Mouse (Mus musculus) heart, adult 2 months (tissue): ENCODE data around the gene Zbtb17. TPM values are rescaled to one million over a fixed set of nuclear protein-coding genes. Genes with fewer than 3 reads are reported as not detected.

Experiments used
- DNase-seq, 2 experiments: peaks; one replicate each; pipeline ENCODE4 v3.0.0; 2021
- H3K27ac ChIP-seq: fragments of 200-600 bp; 2 replicates; pipeline ENCODE4 v1.8.1; 2022
- H3K27me3 ChIP-seq: fragments of 200-500 bp; 2 replicates; pipeline ENCODE4 v1.6.1; 2012; ENCODE audit warnings: mild to moderate bottlenecking, low read length, inconsistent platforms, mixed read lengths; ENCODE audit not compliant: control insufficient read depth, insufficient read depth
- H3K36me3 ChIP-seq: fragments of 200-500 bp; 2 replicates; pipeline ENCODE4 v1.6.1; 2012; ENCODE audit warnings: low read length, inconsistent platforms; ENCODE audit not compliant: control insufficient read depth, insufficient read depth
- H3K4me1 ChIP-seq: fragments of 200-500 bp; 2 replicates; pipeline ENCODE4 v1.6.1; 2011; ENCODE audit warnings: low read length; ENCODE audit not compliant: control insufficient read depth, insufficient read depth
- H3K4me3 ChIP-seq: fragments of 200-600 bp; 2 replicates; pipeline ENCODE4 v1.8.1; 2022
- H3K79me2 ChIP-seq: fragments of 200-500 bp; replicated peaks from 2 replicates; pipeline ENCODE4 v1.6.1; 2012; ENCODE audit warnings: mild to moderate bottlenecking, inconsistent platforms, low read length, moderate library complexity, mixed read lengths; ENCODE audit not compliant: control insufficient read depth, insufficient read depth
- H3K9ac ChIP-seq: fragments of 200-500 bp; 2 replicates; pipeline ENCODE4 v1.6.1; 2012; ENCODE audit warnings: low read depth, mild to moderate bottlenecking, control low read depth, inconsistent platforms, low read length, mixed read lengths
- CTCF ChIP-seq: fragments of 200-600 bp; IDR thresholded peaks from 2 replicates; pipeline ENCODE4 v1.8.1; 2022; ENCODE audit warnings: antibody characterized with exemption, mild to moderate bottlenecking, moderate library complexity
- EP300 ChIP-seq: fragments of 200-500 bp; IDR thresholded peaks from 2 replicates; pipeline ENCODE4 v1.6.1; 2011; ENCODE audit warnings: low read depth, low read length, control low read depth; ENCODE audit not compliant: insufficient read depth
- POLR2A ChIP-seq: fragments of 200-500 bp; IDR thresholded peaks from 2 replicates; pipeline ENCODE4 v1.6.1; 2011; ENCODE audit warnings: mild to moderate bottlenecking, low read depth, low read length, control low read depth; ENCODE audit not compliant: insufficient read depth
- WGBS: fragments of 180-500 bp; shearing (Covaris S2); methylation state at CpG from one replicate; pipeline ENCODE4 v1.1.7; 2018; 5-methylcytosine and 5-hydroxymethylcytosine counted together
- intact Hi-C: fragments of 180-260 bp; cut with DNase I; formaldehyde crosslinking; loops from one replicate; pipeline ENCODE4 v1.15.1; 2025
- polyA plus RNA-seq: library from polyadenylated mRNA; depleted of rRNA; stranded (reverse); fragments of >200 nt; gene quantifications from 2 replicates; pipeline ENCODE4 v1.2.3, GENCODE M21; 2012
- total RNA-seq, 2 experiments: library from RNA; stranded (reverse); gene quantifications; 2 replicates each; pipeline ENCODE4 v1.2.3; 2021

The Zbtb17 gene
- total and polyA plus RNA-seq, 3 experiments = 22.9 to 26.4 (median 23.3) TPM

- intact Hi-C loops = no loop called here
- Histone ChIP-seq H3K27me3 (no peaks in the 10 kb centered on the region), H3K79me2 (peaks cover under 1% of the 10 kb centered on the region), H3K27ac (no peak overlapping the region), H3K9ac (no peak overlapping the region), H3K4me1 (no peaks in the 10 kb centered on the region), H3K4me3 (no peak overlapping the region), H3K36me3 (no peaks in the 10 kb centered on the region)
- no peak for TF ChIP-seq POLR2A
- TF ChIP-seq EP300 = no peak
- no peak for TF ChIP-seq CTCF
- 81% methylated on average over 16 of the region's 16 CpGs for WGBS
- DNase-seq = no peak
These were observed 20.3 kb downstream of the Zbtb17 start for GRCm38 (mm10) chr4:141464722-141465121.

DNA sequence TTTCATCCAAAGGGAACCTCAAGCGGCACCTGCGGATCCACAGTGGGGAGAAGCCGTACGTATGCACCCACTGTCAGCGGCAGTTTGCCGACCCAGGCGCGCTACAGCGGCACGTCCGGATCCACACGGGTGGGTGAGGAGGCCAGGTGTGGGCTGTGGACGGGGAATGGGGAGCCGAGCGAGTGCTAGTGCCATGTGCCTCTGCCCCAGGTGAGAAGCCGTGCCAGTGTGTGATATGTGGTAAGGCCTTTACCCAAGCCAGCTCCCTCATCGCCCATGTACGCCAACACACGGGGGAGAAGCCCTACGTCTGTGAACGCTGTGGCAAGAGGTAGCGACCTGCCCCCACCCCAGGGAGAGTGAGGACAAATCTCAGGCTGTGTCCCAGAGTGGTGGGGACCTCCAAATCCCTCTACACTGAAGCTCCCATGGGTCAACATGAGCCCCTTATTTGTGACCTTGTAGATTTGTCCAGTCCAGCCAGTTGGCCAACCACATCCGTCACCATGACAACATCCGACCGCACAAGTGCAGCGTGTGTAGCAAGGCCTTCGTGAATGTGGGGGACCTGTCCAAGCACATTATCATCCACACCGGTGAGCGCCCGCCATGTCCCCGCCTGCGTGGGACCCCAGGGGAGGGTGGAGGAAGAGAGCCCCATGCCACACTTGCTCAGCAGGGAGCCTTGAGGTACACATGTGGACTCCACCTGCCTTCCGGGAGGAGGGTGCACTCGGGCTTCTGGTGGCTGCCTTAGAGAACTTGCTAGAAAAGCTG is 21.2 kb downstream of the Zbtb17 start:
- 93% methylated on average over 34 of the region's 34 CpGs for WGBS
- no peak overlapping the region for H3K27ac ChIP-seq

GRCm38 (mm10) chr4:141466289-141466795 is 21.9 kb downstream of the Zbtb17 start:
- Histone ChIP-seq H3K9ac (no peak overlapping the region), H3K4me1 (no peaks in the 10 kb centered on the region), H3K27ac (no peak overlapping the region), H3K27me3 (no peaks in the 10 kb centered on the region), H3K4me3 (no peak overlapping the region), H3K79me2 (no peaks in the 10 kb centered on the region; the same call in 1 of the 2 replicates), H3K36me3 (no peaks in the 10 kb centered on the region)
- DNase-seq = no peak
- TF ChIP-seq EP300 (no peak), CTCF (no peak), POLR2A (no peak)
- intact Hi-C loops = no loop called here
- WGBS = 91% methylated on average over 16 of the region's 16 CpGs

More for the DNA sequence above, 21.2 kb downstream of the Zbtb17 start:
- H3K79me2 ChIP-seq = no peaks in the 10 kb centered on the region; the same call in 1 of the 2 replicates
- no peak for DNase-seq
- no peaks in the 10 kb centered on the region for H3K4me1 ChIP-seq
- no peaks in the 10 kb centered on the region for H3K27me3 ChIP-seq
- no peaks in the 10 kb centered on the region for H3K36me3 ChIP-seq
- no peak overlapping the region for H3K9ac ChIP-seq
- H3K4me3 ChIP-seq = no peak overlapping the region
- no peak for TF ChIP-seq CTCF
- no peak for TF ChIP-seq EP300
- no peak for TF ChIP-seq POLR2A
- intact Hi-C loops = no loop called here

- no peak for DNase-seq
- Histone ChIP-seq H3K4me1 (no peaks in the 10 kb centered on the region), H3K4me3 (no peak overlapping the region), H3K36me3 (no peaks in the 10 kb centered on the region), H3K9ac (no peak overlapping the region), H3K27me3 (no peaks in the 10 kb centered on the region), H3K79me2 (no peaks in the 10 kb centered on the region; the same call in 1 of the 2 replicates), H3K27ac (no peak overlapping the region)
- 84% methylated on average over 15 of the region's 15 CpGs for WGBS
- TF ChIP-seq CTCF (peak; percentile 34), POLR2A (no peak)
- intact Hi-C loops = no loop called here
These were observed 22.6 kb downstream of the Zbtb17 start for GRCm38 (mm10) chr4:141466844-141467580.

GRCm38 (mm10) chr4:141467581-141467927 is 23.1 kb downstream of the Zbtb17 start:
- no peaks in the 10 kb centered on the region for H3K79me2 ChIP-seq
- H3K27me3 ChIP-seq = no peaks in the 10 kb centered on the region
- no peak overlapping the region for H3K4me3 ChIP-seq
- TF ChIP-seq CTCF (0 out of 2 replicates have a peak, but pooled peaks have one; percentile 1), EP300 (no peak)
- no peak overlapping the region for H3K27ac ChIP-seq
- no peak for DNase-seq
- no peaks in the 10 kb centered on the region for H3K36me3 ChIP-seq
- WGBS = 77% methylated on average over 6 of the region's 6 CpGs
- intact Hi-C loops = no loop called here
- no peak overlapping the region for H3K9ac ChIP-seq
- H3K4me1 ChIP-seq = no peaks in the 10 kb centered on the region

DNA sequence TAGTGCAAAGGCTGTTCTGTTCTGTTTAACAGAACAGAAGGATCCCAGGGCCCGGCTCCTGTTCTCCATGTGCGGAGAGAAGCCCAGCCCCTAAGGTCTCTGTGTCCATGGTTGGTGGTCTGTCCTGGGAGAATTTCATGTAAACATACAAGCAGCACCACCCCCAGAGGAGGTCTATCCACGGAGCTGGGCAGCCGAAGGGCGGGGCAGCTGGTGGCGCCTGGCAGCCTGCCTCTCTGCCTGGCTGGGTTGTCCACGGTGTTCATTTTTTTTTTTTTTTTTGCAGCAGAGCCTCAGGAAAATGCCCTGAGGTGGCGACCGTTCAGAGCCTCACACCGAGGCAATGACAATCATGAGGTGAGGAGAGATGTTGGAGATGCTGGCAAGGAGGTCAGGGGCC is 24.1 kb downstream of the Zbtb17 start:
- TF ChIP-seq POLR2A (no peak), EP300 (no peak), CTCF (no peak)
- no peak for DNase-seq
- no peaks in the 10 kb centered on the region for H3K79me2 ChIP-seq
- no peak overlapping the region for H3K9ac ChIP-seq
- no peak overlapping the region for H3K27ac ChIP-seq
- intact Hi-C loops = no loop called here
- no peaks in the 10 kb centered on the region for H3K36me3 ChIP-seq
- WGBS = 43% methylated on average over 10 of the region's 10 CpGs
- no peaks in the 10 kb centered on the region for H3K27me3 ChIP-seq
- no peaks in the 10 kb centered on the region for H3K4me1 ChIP-seq
- H3K4me3 ChIP-seq = no peak overlapping the region
